9 mouse cellular contexts compared by ENCODE assay signal in the genomic region with DNA sequence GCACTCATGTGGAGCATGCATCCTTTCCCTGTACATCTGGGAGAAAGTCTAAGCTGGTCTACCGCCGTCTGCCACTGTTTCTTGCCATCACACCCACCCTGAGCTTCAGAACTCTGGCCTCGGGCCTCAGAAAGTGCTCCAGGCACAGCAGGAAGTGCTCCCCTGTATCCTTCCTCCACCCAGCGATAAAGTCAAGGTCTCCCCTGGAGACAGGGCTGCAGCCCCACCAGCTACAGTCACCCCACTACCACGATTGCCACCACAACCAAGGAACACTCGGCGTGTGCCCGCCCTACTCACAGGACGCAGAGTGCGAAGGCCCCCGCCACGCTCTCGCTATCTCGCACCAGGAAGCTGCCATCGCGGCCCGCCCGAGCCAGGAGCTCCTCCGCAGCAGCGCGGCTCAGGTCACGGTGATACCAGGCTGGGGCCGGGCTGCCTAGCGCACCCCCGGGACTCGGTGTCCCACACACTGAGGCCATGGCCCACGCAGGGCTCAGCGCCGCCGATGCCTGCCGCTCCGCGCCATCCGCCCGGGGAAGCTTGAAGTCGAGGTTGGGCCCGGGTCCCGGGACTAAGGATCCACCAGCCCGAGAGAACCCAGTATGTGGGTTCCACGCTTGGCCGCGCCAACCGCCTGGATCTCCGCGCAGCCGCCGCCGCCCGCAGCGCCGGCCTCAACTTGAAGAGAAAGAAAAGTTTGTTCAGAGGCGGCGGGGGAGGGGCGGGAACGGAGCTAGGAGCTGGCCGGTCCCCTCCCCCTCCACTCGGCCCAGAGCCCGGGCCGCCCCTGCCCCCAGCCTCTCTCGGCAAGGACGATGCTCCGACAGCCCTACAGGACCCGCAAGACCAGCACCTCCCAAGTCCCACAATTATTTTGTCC. TPM values are rescaled to one million over a fixed set of nuclear protein-coding genes. Genes with fewer than 3 reads are reported as not detected.
A peak's percentile ranks its signal among the peaks of the same experiment; 100 is the strongest.
DNase-seq lines count a peak whose midpoint lies in the region; ATAC-seq and TF ChIP-seq lines count a peak whose summit lies in the region.
"Had no signal": no experiment of that assay in that cellular context is flagged by ENCODE, and none has a peak within 500 bp of the region (broad histone marks: within the 10 kb centered on the region; RNA-seq: fewer than 3 reads in every experiment).

No protein-coding gene starts in this region.

- H3K4me1 ChIP-seq in forebrain, embryonic 10.5 days, result peaks cover 54% of the 10 kb centered on the region
- peaks cover 14% of the 10 kb centered on the region; the same call in 1 of the 2 replicates for H3K4me1 ChIP-seq in lung, postnatal 0 days (ENCODE audit: insufficient read depth, low read depth, low read length)
- peaks cover 12% of the 10 kb centered on the region for H3K4me1 ChIP-seq in olfactory bulb, adult 2 months (ENCODE audit: control insufficient read depth, insufficient read depth, low read length)

- TF ChIP-seq POLR2A in olfactory bulb, adult 2 months (IDR thresholded peaks at IDR 0.05; ENCODE audit: insufficient read depth, low read depth, low read length), result no peak

- peak; percentile 85 for DNase-seq in adrenal gland, postnatal 10 days
- DNase-seq in forebrain, embryonic 10.5 days (ENCODE audit: extremely low spot score, low spot score), result peak; percentile 77
- DNase-seq in heart, postnatal 36 days, result peak; percentile 67 to 74
- DNase-seq in layer of hippocampus, adult 2 months (ENCODE audit: low spot score in 2 of 2), result peak in 1 of 2 experiments; percentile 25
- DNase-seq in lung, postnatal 0 days (ENCODE audit: low spot score), result peak; percentile 75
- peak; percentile 35 to 59 for DNase-seq in thymus, postnatal 10 days (ENCODE audit: low spot score in 2 of 2)

- intact Hi-C loops in heart, postnatal 36 days (cut with DNase I), result loop anchor here (5.0 kb wide), 1 partner anchor 159 kb away; no protein-coding TSS in a partner anchor

- H3K27me3 ChIP-seq in forebrain, embryonic 10.5 days (ENCODE audit: poor library complexity, severe bottlenecking), result no peaks in the 10 kb centered on the region
- no peaks in the 10 kb centered on the region for H3K27me3 ChIP-seq in lung, postnatal 0 days (replicated peaks; ENCODE audit: insufficient read depth, low read length)

- H3K27ac ChIP-seq in forebrain, embryonic 10.5 days, result peak overlapping the region; percentile 99
- H3K27ac ChIP-seq in layer of hippocampus, adult 2 months, result peak overlapping the region; percentile 90
- peak overlapping the region; percentile 93 for H3K27ac ChIP-seq in lung, postnatal 0 days (ENCODE audit: low read length)
- H3K27ac ChIP-seq in olfactory bulb, adult 2 months (ENCODE audit: insufficient read depth, low read depth, low read length), result peak overlapping the region; percentile 61

- no peak for TF ChIP-seq EP300 in lung, postnatal 0 days (IDR thresholded peaks at IDR 0.05)

- whole genome bisulfite sequencing in forebrain, embryonic 10.5 days, result under 1% methylated on average over 62 of the region's 63 CpGs
- WGBS in lung, postnatal 0 days, result 4% methylated on average over 53 of the region's 63 CpGs
- under 1% methylated on average over 62 of the region's 63 CpGs for WGBS in olfactory bulb, adult 2 months

- peak overlapping the region; percentile 89 for H3K9ac ChIP-seq in lung, postnatal 0 days (replicated peaks; ENCODE audit: low read depth)

- peak; percentile 74 for ATAC-seq in CD4-positive, CD25-positive, alpha-beta regulatory T cell, adult 4 months
- peak; percentile 39 for ATAC-seq in lung, postnatal 0 days

- peak overlapping the region; percentile 91 for H3K4me2 ChIP-seq in lung, postnatal 0 days (replicated peaks; ENCODE audit: low read depth, low read length)

- no peaks in the 10 kb centered on the region for H3K9me3 ChIP-seq in forebrain, embryonic 10.5 days
- no peaks in the 10 kb centered on the region for H3K9me3 ChIP-seq in lung, postnatal 0 days (ENCODE audit: low read length)

- peaks cover 33% of the 10 kb centered on the region for H3K36me3 ChIP-seq in forebrain, embryonic 10.5 days (replicated peaks)
- peaks cover 15% of the 10 kb centered on the region for H3K36me3 ChIP-seq in lung, postnatal 0 days (ENCODE audit: insufficient read depth, low read length)

- peak overlapping the region; percentile 99 for H3K4me3 ChIP-seq in forebrain, embryonic 10.5 days
- H3K4me3 ChIP-seq in layer of hippocampus, adult 2 months, result peak overlapping the region; percentile 65
- peak overlapping the region; percentile 84 for H3K4me3 ChIP-seq in lung, postnatal 0 days (ENCODE audit: low read depth, low read length)
- peak overlapping the region; percentile 64 for H3K4me3 ChIP-seq in olfactory bulb, adult 2 months (ENCODE audit: insufficient read depth, low read depth, low read length)

- no peak for TF ChIP-seq CTCF in layer of hippocampus, adult 2 months (conservative IDR thresholded peaks at IDR 0.05)
- TF ChIP-seq CTCF in lung, postnatal 0 days (IDR thresholded peaks at IDR 0.05), result no peak; the same call in 1 of the 2 replicates
- TF ChIP-seq CTCF in olfactory bulb, adult 2 months (IDR thresholded peaks at IDR 0.05; ENCODE audit: insufficient read depth, low read depth, low read length), result no peak

RNA-seq across cellular contexts. Expression of a gene that starts 1.5 kb away (rescaled TPM):
- 1 to 10 TPM; 1.2 to 2.8 TPM for polyA plus RNA-seq in CD4-positive, CD25-positive, alpha-beta regulatory T cell, adult 4 months (2017; shearing (Covaris generic))
- 10 to 100 TPM; 72.5 to 98.1 TPM for total RNA-seq in adrenal gland, postnatal 10 days (2021)
- 45.8 and 46.2 TPM in 2 replicates for polyA plus RNA-seq in forebrain, embryonic 10.5 days (2016; fragmentation: Nextera tagmentation; extraction: Ambion mirVana)
- 100 to 1,000 TPM; 130 to 163 TPM for total RNA-seq in heart, postnatal 36 days (2021)
- total RNA-seq in layer of hippocampus, adult 2 months (2021), result 10 to 100 TPM; 26.7 to 28.4 TPM
- polyA plus RNA-seq in lung, postnatal 0 days (2015; fragmentation: Nextera tagmentation; extraction: Ambion mirVana), result 24.2 and 33.8 TPM in 2 replicates
- polyA plus RNA-seq in olfactory bulb, adult 2 months (2012; ENCODE audit: insufficient read depth, insufficient read length, low replicate concordance, missing spikeins), result not detected in 2 replicates

RNA-seq across cellular contexts. Expression of a gene that starts 18.4 kb away (rescaled TPM):
- not detected for polyA plus RNA-seq in CD4-positive, CD25-positive, alpha-beta regulatory T cell, adult 4 months (2017; shearing (Covaris generic))
- 10 to 100 TPM; 20.9 to 32.4 TPM for total RNA-seq in adrenal gland, postnatal 10 days (2021)
- polyA plus RNA-seq in forebrain, embryonic 10.5 days (2016; fragmentation: Nextera tagmentation; extraction: Ambion mirVana), result not detected in 2 replicates
- under 1 TPM; 0.33 to 0.36 TPM for total RNA-seq in heart, postnatal 36 days (2021)
- total RNA-seq in layer of hippocampus, adult 2 months (2021), result not detected
- polyA plus RNA-seq in lung, postnatal 0 days (2015; fragmentation: Nextera tagmentation; extraction: Ambion mirVana), result not detected in 2 replicates
- polyA plus RNA-seq in olfactory bulb, adult 2 months (2012; ENCODE audit: insufficient read depth, insufficient read length, low replicate concordance, missing spikeins), result not detected in 2 replicates
- total RNA-seq: gastrocnemius, adult 8-10 months had no signal

RNA-seq across cellular contexts. Expression of a gene that starts 20.5 kb away (rescaled TPM):
- not detected for polyA plus RNA-seq in CD4-positive, CD25-positive, alpha-beta regulatory T cell, adult 4 months (2017; shearing (Covaris generic))
- total RNA-seq in adrenal gland, postnatal 10 days (2021), result 1 to 10 TPM; 4.5 to 6.2 TPM
- 0.47 and 0.68 TPM in 2 replicates for polyA plus RNA-seq in forebrain, embryonic 10.5 days (2016; fragmentation: Nextera tagmentation; extraction: Ambion mirVana)
- 1 to 10 TPM; 5.2 to 7.9 TPM for total RNA-seq in heart, postnatal 36 days (2021)
- under 1 TPM in 1 of 2 experiments, not detected in 1; 0.36 TPM for total RNA-seq in layer of hippocampus, adult 2 months (2021)
- 0.73 and 0.81 TPM in 2 replicates for polyA plus RNA-seq in lung, postnatal 0 days (2015; fragmentation: Nextera tagmentation; extraction: Ambion mirVana)
- not detected in 2 replicates for polyA plus RNA-seq in olfactory bulb, adult 2 months (2012; ENCODE audit: insufficient read depth, insufficient read length, low replicate concordance, missing spikeins)

RNA-seq across cellular contexts. Expression of a gene that starts 27.0 kb away (rescaled TPM):
- 10 to 100 TPM; 43.2 to 66.9 TPM for polyA plus RNA-seq in CD4-positive, CD25-positive, alpha-beta regulatory T cell, adult 4 months (2017; shearing (Covaris generic))
- 10 to 100 TPM; 27.4 to 28.5 TPM for total RNA-seq in adrenal gland, postnatal 10 days (2021)
- 122 and 127 TPM in 2 replicates for polyA plus RNA-seq in forebrain, embryonic 10.5 days (2016; fragmentation: Nextera tagmentation; extraction: Ambion mirVana)
- total RNA-seq in heart, postnatal 36 days (2021), result 10 to 100 TPM; 20.2 TPM
- total RNA-seq in layer of hippocampus, adult 2 months (2021), result 10 to 100 TPM; 24.5 to 29.3 TPM
- polyA plus RNA-seq in lung, postnatal 0 days (2015; fragmentation: Nextera tagmentation; extraction: Ambion mirVana), result 26.0 and 28.8 TPM in 2 replicates
- not detected in 2 replicates for polyA plus RNA-seq in olfactory bulb, adult 2 months (2012; ENCODE audit: insufficient read depth, insufficient read length, low replicate concordance, missing spikeins)

RNA-seq across cellular contexts. Expression of a gene that starts 34.1 kb away (rescaled TPM):
- polyA plus RNA-seq in CD4-positive, CD25-positive, alpha-beta regulatory T cell, adult 4 months (2017; shearing (Covaris generic)), result not detected
- total RNA-seq in adrenal gland, postnatal 10 days (2021), result 1 to 10 TPM; 1.7 to 2.3 TPM
- polyA plus RNA-seq in forebrain, embryonic 10.5 days (2016; fragmentation: Nextera tagmentation; extraction: Ambion mirVana), result 11.9 and 13.1 TPM in 2 replicates
- under 1 TPM; 0.27 to 0.33 TPM for total RNA-seq in heart, postnatal 36 days (2021)
- total RNA-seq in layer of hippocampus, adult 2 months (2021), result 1 to 10 TPM in 1 of 2 experiments, not detected in 1; 1.2 TPM
- 0.95 and 2.4 TPM in 2 replicates for polyA plus RNA-seq in lung, postnatal 0 days (2015; fragmentation: Nextera tagmentation; extraction: Ambion mirVana)
- polyA plus RNA-seq in olfactory bulb, adult 2 months (2012; ENCODE audit: insufficient read depth, insufficient read length, low replicate concordance, missing spikeins), result not detected in 2 replicates
